Mouse (Mus musculus): ENCODE results near the gene Nup210. TPM values are rescaled to one million over a fixed set of nuclear protein-coding genes. Genes with fewer than 3 reads are reported as not detected.

Nup210 gene
- polyA plus RNA-seq (2012; rRNA removed; ENCODE audit: low replicate concordance): 2.2 and 15.8 TPM in 2 replicates

GRCm38 (mm10) chr6:91116244-91117145 lies at the start of gene Nup210:
Nup210 (minus strand) TSS chr6:91116829.

GRCm38 (mm10) chr6:91156554-91157236 lies 40.1 kb upstream of the Nup210 start, which contains the start of gene Hdac11:
Hdac11 (plus strand) TSS chr6:91156665.

GRCm38 (mm10) chr6:90988648-90989317 lies 127.8 kb downstream of the Nup210 start, which contains the start of gene Iqsec1:
Iqsec1 (minus strand) TSS chr6:90988685.

Other genes starting within 250 kb of the Nup210 start
- 106 and 163 TPM in 2 replicates for gene Iqsec1, start 128.1 kb downstream of the Nup210 start, polyA plus RNA-seq (2012; rRNA removed; ENCODE audit: low replicate concordance)
- 6.4 and 26.6 TPM in 2 replicates for gene Hdac11, start 39.8 kb upstream of the Nup210 start, polyA plus RNA-seq (2012; rRNA removed; ENCODE audit: low replicate concordance)
- 219 and 260 TPM in 2 replicates for gene Fbln2, start 95.6 kb upstream of the Nup210 start, polyA plus RNA-seq (2012; rRNA removed; ENCODE audit: low replicate concordance)

Measured in subcutaneous adipose tissue, adult 2 months (tissue).